Mouse (Mus musculus) right cerebral cortex, adult 2 months (tissue): ENCODE measurements at regions not wholly inside any gene's neighbourhood (a gene's known extent, or its start where the extent isn't known, plus 50 kb on each side); places are given as distances from the start of the nearest gene placed in this dataset.

ENCODE experiments used
- DNase-seq, 2 experiments: peaks; one replicate each; pipeline ENCODE4 v3.0.0; 2021 to 2022; ENCODE audit warnings: low spot score in 2 of 2

GRCm38 (mm10) chr13:29136231-29136630, 182.7 kb upstream of the Sox4 start:
- no peak for DNase-seq

- no peak for DNase-seq
Measured at GRCm38 (mm10) chr13:29127499-29127898, 174.0 kb upstream of the Sox4 start.

- no peak for DNase-seq
Measured at GRCm38 (mm10) chr13:29123477-29123876, 170.0 kb upstream of the Sox4 start.

GRCm38 (mm10) chr13:29121121-29121520, 167.6 kb upstream of the Sox4 start:
- no peak for DNase-seq

- DNase-seq: peak; percentile 5 to 10
Measured at GRCm38 (mm10) chr13:29119357-29119756, 165.8 kb upstream of the Sox4 start.

- DNase-seq: no peak
Measured at GRCm38 (mm10) chr13:29114998-29115495, 161.5 kb upstream of the Sox4 start.

GRCm38 (mm10) chr13:29110127-29110526, 156.6 kb upstream of the Sox4 start:
- no peak for DNase-seq

- DNase-seq: no peak
Measured at GRCm38 (mm10) chr13:29109064-29109856, 155.7 kb upstream of the Sox4 start.

GRCm38 (mm10) chr13:29108214-29108613, 154.7 kb upstream of the Sox4 start:
- no peak for DNase-seq

GRCm38 (mm10) chr13:29092166-29092565, 138.7 kb upstream of the Sox4 start:
- no peak for DNase-seq

GRCm38 (mm10) chr13:29086854-29087253, 133.3 kb upstream of the Sox4 start:
- no peak for DNase-seq

- DNase-seq: no peak
Measured at GRCm38 (mm10) chr13:29081064-29081463, 127.6 kb upstream of the Sox4 start.

- DNase-seq: no peak
Measured at GRCm38 (mm10) chr13:29079841-29080240, 126.3 kb upstream of the Sox4 start.

- DNase-seq: no peak
Measured at GRCm38 (mm10) chr13:29073630-29074029, 120.1 kb upstream of the Sox4 start.

GRCm38 (mm10) chr13:29063924-29064323, 110.4 kb upstream of the Sox4 start:
- no peak for DNase-seq

GRCm38 (mm10) chr13:29058685-29059084, 105.2 kb upstream of the Sox4 start:
- DNase-seq: no peak

GRCm38 (mm10) chr13:29049730-29050129, 96.2 kb upstream of the Sox4 start:
- no peak for DNase-seq

GRCm38 (mm10) chr13:29048990-29049576, 95.6 kb upstream of the Sox4 start:
- no peak for DNase-seq

GRCm38 (mm10) chr13:29044655-29045054, 91.1 kb upstream of the Sox4 start:
- DNase-seq: no peak

- DNase-seq: no peak
Measured at GRCm38 (mm10) chr13:29040331-29040730, 86.8 kb upstream of the Sox4 start.

GRCm38 (mm10) chr13:29034904-29035303, 81.4 kb upstream of the Sox4 start:
- no peak for DNase-seq

GRCm38 (mm10) chr13:29034444-29034843, 80.9 kb upstream of the Sox4 start:
- no peak for DNase-seq

- no peak for DNase-seq
Measured at GRCm38 (mm10) chr13:29027146-29027545, 73.6 kb upstream of the Sox4 start.
